Mouse (Mus musculus): ENCODE data around the gene Ehbp1.

Gene Ehbp1

GRCm38 (mm10) chr11:22001321-22002061 is 340.6 kb downstream of the Ehbp1 start:
- DNase-seq (ENCODE audit: low read depth, low spot score): no peak

GRCm38 (mm10) chr11:22000316-22001076 is 341.6 kb downstream of the Ehbp1 start:
- DNase-seq (ENCODE audit: low read depth, low spot score): no peak

GRCm38 (mm10) chr11:21999396-22000315 is 342.4 kb downstream of the Ehbp1 start:
- DNase-seq (ENCODE audit: low read depth, low spot score): no peak

GRCm38 (mm10) chr11:21998141-21999047 is 343.7 kb downstream of the Ehbp1 start:
- DNase-seq (ENCODE audit: low read depth, low spot score): no peak

GRCm38 (mm10) chr11:21997561-21998140 is 344.4 kb downstream of the Ehbp1 start:
- DNase-seq (ENCODE audit: low read depth, low spot score): no peak

GRCm38 (mm10) chr11:21996661-21997560 is 345.2 kb downstream of the Ehbp1 start:
- DNase-seq (ENCODE audit: low read depth, low spot score): no peak

- DNase-seq (ENCODE audit: low read depth, low spot score): no peak
Observed at GRCm38 (mm10) chr11:21996325-21996647, 345.8 kb downstream of the Ehbp1 start.

GRCm38 (mm10) chr11:21995534-21996324 is 346.4 kb downstream of the Ehbp1 start:
- DNase-seq (ENCODE audit: low read depth, low spot score): no peak

- no peak for DNase-seq (ENCODE audit: low read depth, low spot score)
Observed at GRCm38 (mm10) chr11:21994377-21995370, 347.4 kb downstream of the Ehbp1 start.

GRCm38 (mm10) chr11:21993597-21994376 is 348.3 kb downstream of the Ehbp1 start:
- no peak for DNase-seq (ENCODE audit: low read depth, low spot score)

- no peak for DNase-seq (ENCODE audit: low read depth, low spot score)
Observed at GRCm38 (mm10) chr11:21992761-21993596, 349.1 kb downstream of the Ehbp1 start.

- DNase-seq (ENCODE audit: low read depth, low spot score): no peak
Observed at GRCm38 (mm10) chr11:21988398-21988946, 353.6 kb downstream of the Ehbp1 start.

GRCm38 (mm10) chr11:21985118-21985517 is 357.0 kb downstream of the Ehbp1 start:
- DNase-seq (ENCODE audit: low read depth, low spot score): no peak

GRCm38 (mm10) chr11:21974005-21974531 is 368.0 kb downstream of the Ehbp1 start:
- DNase-seq (ENCODE audit: low read depth, low spot score): no peak

GRCm38 (mm10) chr11:21973597-21973996 is 368.5 kb downstream of the Ehbp1 start:
- DNase-seq (ENCODE audit: low read depth, low spot score): no peak

Data from c-Kit-negative CD71-positive TER-119-positive erythroid progenitor cells, embryonic 14.5 days (primary cell).